Mouse (Mus musculus): ENCODE measurements at regions not wholly inside any gene's neighbourhood (a gene's known extent, or its start where the extent isn't known, plus 50 kb on each side); places are given as distances from the start of the nearest gene placed in this dataset.

- TF ChIP-seq POLR2A (IDR thresholded peaks at IDR 0.05; ENCODE audit: extremely low read depth, insufficient read depth, low read length) (no peak), CTCF (IDR thresholded peaks at IDR 0.05; ENCODE audit: low read depth, low read length) (no peak)
- Histone ChIP-seq H3K4me1 (ENCODE audit: control insufficient read depth, insufficient read depth, low read length) (no peaks in the 10 kb centered on the region), H3K27me3 (ENCODE audit: control insufficient read depth, insufficient read depth, low read length) (no peaks in the 10 kb centered on the region), H3K79me2 (ENCODE audit: control insufficient read depth, insufficient read depth, low read length) (no peaks in the 10 kb centered on the region), H3K27ac (replicated peaks; ENCODE audit: insufficient read depth, low read depth, low read length) (no peak overlapping the region), H3K9ac (ENCODE audit: low read depth, low read length) (no peak overlapping the region), H3K4me3 (ENCODE audit: insufficient read depth, low read depth, low read length) (no peak overlapping the region), H3K36me3 (ENCODE audit: control insufficient read depth, insufficient read depth, low read length) (no peaks in the 10 kb centered on the region)
- 50% methylated on average over 6 of the region's 6 CpGs for WGBS
- DNase-seq (ENCODE audit: extremely low read depth, low read depth, low spot score): no peak
These were observed 1112.9 kb downstream of the 4930444P10Rik start for GRCm38 (mm10) chr1:14980093-14980711.

All from liver, adult 2 months (tissue).